Mouse (Mus musculus) CD4-positive, CD25-positive, alpha-beta regulatory T cell (primary cell): ENCODE results near the gene Rfx5. TPM values are rescaled to one million over a fixed set of nuclear protein-coding genes. Genes with fewer than 3 reads are reported as not detected.

Experiments
- polyA plus RNA-seq: library from polyadenylated mRNA; unstranded; fragments of 100-300 nt; shearing (Covaris generic); gene quantifications from one replicate; pipeline ENCODE4 v1.2.1, GENCODE M21; 2017

Rfx5 gene
- 29.2 TPM for polyA plus RNA-seq

GRCm38 (mm10) chr3:94953764-94954616, at the start of gene Rfx5:
TSS of gene Rfx5 (plus strand) at chr3:94954075.

DNA sequence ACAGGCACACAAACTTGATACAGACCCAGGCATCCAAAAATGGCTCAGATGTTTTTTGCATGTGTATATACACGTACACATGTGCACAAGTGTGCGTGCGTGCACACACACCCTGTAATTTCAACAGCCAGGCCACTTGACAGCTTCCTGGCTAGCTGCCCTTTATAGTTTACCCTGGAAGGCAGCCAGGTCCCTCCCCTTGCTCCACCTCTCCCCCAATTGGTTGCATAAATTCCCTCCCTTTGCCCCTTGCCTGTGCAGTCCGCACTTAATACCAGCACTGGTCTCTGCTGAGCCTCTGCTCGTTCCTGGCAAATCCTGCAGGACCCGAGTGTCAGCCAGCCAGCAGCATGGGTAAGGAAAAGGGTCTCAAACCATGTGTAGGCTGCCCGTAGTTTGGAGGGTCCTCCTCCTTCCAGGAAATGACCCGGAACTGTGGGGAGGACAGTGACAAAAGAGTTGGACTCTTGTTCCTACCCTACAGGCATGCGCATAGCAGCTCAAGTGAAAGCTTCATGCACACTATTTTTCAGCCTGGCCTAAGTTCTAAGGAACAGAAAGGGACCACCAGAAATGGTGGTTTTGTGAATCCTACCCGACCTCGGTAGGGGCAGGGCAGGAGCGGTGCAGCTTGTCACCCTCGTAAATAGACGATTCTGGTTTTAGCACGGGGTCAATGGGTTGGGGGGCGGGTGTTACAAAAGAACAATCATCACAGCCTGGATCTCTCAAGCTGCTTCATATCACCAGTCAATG, 20.9 kb upstream of the Rfx5 start, which contains the start of gene Selenbp1:
TSS of gene Selenbp1 (plus strand) at position 248 of the 756 bp plus-strand sequence.

GRCm38 (mm10) chr3:94974528-94975422, 20.9 kb downstream of the Rfx5 start, which contains the start of gene Pi4kb:
TSS of gene Pi4kb (plus strand) at chr3:94974731.

Other genes with a start within 250 kb of the Rfx5 start
- gene Cgn, start 167.6 kb upstream of the Rfx5 start, polyA plus RNA-seq, result 0.05 TPM
- gene Pogz, start 116.5 kb upstream of the Rfx5 start, polyA plus RNA-seq, result 12.6 TPM
- gene Psmb4, start 67.1 kb upstream of the Rfx5 start, polyA plus RNA-seq, result 324 TPM
- 3.7 TPM for gene Selenbp1, start 21.0 kb upstream of the Rfx5 start, polyA plus RNA-seq
- gene Pi4kb, start 20.7 kb downstream of the Rfx5 start, polyA plus RNA-seq, result 22.1 TPM
- gene Zfp687, start 61.4 kb downstream of the Rfx5 start, polyA plus RNA-seq, result 62.6 TPM
- gene Psmd4, start 88.5 kb downstream of the Rfx5 start, polyA plus RNA-seq, result 295 TPM
- gene Pip5k1a, start 152.9 kb downstream of the Rfx5 start, polyA plus RNA-seq, result 26.5 TPM
- 112 TPM for gene Vps72, start 156.9 kb downstream of the Rfx5 start, polyA plus RNA-seq
- gene Tmod4, start 170.4 kb downstream of the Rfx5 start, polyA plus RNA-seq, result 1.5 TPM
- gene Scnm1, start 179.9 kb downstream of the Rfx5 start, polyA plus RNA-seq, result 106 TPM
- 31.8 TPM for gene Lysmd1, start 180.0 kb downstream of the Rfx5 start, polyA plus RNA-seq
- 230 TPM for gene Tnfaip8l2, start 188.3 kb downstream of the Rfx5 start, polyA plus RNA-seq
- 2.2 TPM for gene Sema6c, start 206.4 kb downstream of the Rfx5 start, polyA plus RNA-seq